Mouse (Mus musculus) ES-Bruce4 (cell line): ENCODE measurements at regions not wholly inside any gene's neighbourhood (a gene's known extent, or its start where the extent isn't known, plus 50 kb on each side); places are given as distances from the start of the nearest gene placed in this dataset.

Source experiments
- CTCF ChIP-seq: IDR thresholded peaks from one replicate; pipeline ENCODE4 v1.8.1; 2011; ENCODE audit warnings: low read depth, low read length
- EP300 ChIP-seq: IDR thresholded peaks from 2 replicates; pipeline ENCODE4 v1.6.1; 2011; ENCODE audit warnings: low read depth, low read length; ENCODE audit not compliant: insufficient read depth
- POLR2A ChIP-seq: IDR thresholded peaks from one replicate; pipeline ENCODE4 v1.8.1; 2011; ENCODE audit warnings: low read length; ENCODE audit not compliant: insufficient read depth

GRCm38 (mm10) chr10:42087906-42088305, 69.7 kb upstream of the Armc2 start:
- TF ChIP-seq POLR2A (no peak), EP300 (no peak), CTCF (no peak)
